Mouse (Mus musculus): ENCODE results near the gene Hba-a2.

DNA sequence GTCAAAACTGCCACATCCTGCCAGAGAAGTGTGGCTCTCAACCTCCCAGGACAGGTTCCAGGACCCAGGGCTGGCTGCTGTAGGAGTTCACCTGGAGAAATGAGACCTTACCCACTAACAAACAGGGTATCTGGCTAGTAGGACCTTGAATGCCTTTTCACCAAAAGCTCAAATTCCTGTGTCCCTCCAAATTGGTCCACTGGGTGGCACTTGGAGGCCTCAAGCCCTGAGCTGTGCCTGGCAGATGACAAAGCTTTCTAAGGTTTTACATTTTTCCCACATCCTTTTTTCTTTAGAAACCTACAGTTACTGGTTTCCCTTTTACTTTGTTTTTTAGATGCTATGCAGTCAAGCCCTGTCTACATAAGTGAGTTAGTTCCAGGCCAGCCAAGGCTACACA, 49.2 kb upstream of the Hba-a2 start:
- TF ChIP-seq CTCF (IDR thresholded peaks at IDR 0.05; ENCODE audit: low read depth) = peak; percentile 12; the same call in 1 of the 2 replicates
- no peak for TF ChIP-seq EP300 (IDR thresholded peaks at IDR 0.05; ENCODE audit: low read depth)

All from heart, postnatal 0 days (tissue).